Mouse (Mus musculus): ENCODE results near the gene Prdx2.

DNA sequence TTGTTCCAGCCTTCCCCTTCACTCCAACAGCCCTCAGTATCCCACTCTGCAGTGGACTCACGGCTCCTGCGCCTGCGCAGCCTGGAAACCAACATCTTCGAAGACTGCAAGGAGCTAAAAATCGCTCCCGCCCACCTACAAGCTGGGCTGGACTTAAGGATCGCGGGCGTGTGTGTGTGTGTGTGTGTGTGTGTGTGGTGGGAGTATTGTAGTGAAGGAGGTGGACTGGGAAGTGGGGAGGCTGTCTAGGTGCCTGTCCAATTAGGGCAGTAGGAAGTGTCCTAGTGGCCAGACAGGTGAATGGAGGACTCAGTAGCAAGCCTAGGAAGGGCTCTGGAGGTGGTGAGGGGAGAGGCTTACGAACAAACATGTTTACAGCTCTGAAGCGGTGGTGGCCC lies 24.2 kb upstream of the Prdx2 start:
- TF ChIP-seq CTCF (IDR thresholded peaks at IDR 0.05; ENCODE audit: low read depth, low read length) (no peak), POLR2A (IDR thresholded peaks at IDR 0.05; ENCODE audit: borderline replicate concordance, low read depth, low read length) (no peak)

Measured in bone marrow macrophage, adult 2 months (primary cell).